Mouse (Mus musculus) midbrain, embryonic 16.5 days (tissue): Measurements from ENCODE around the gene Ankrd50. TPM values are rescaled to one million over a fixed set of nuclear protein-coding genes. Genes with fewer than 3 reads are reported as not detected.

Experiments
- ATAC-seq: fragments of 200-750 bp; cut with Nextera tagmentation; 2 replicates; pipeline ENCODE4 v1.8.0; 2017; ENCODE audit warnings: moderate TSS enrichment
- H3K27ac ChIP-seq: fragments of 300-500 bp; sonication (generic); 2 replicates; pipeline ENCODE4 v1.5.1; 2014; ENCODE audit warnings: mild to moderate bottlenecking, low read length, mixed read lengths
- H3K27me3 ChIP-seq: fragments of 300-500 bp; sonication (generic); 2 replicates; pipeline ENCODE4 v1.6.1; 2014; ENCODE audit warnings: low read depth, low read length, mixed read lengths; ENCODE audit not compliant: control insufficient read depth, insufficient read depth
- H3K36me3 ChIP-seq: fragments of 300-500 bp; sonication (generic); 2 replicates; pipeline ENCODE4 v1.6.1; 2014; ENCODE audit warnings: mild to moderate bottlenecking, low read length, moderate library complexity, mixed read lengths; ENCODE audit not compliant: control insufficient read depth, insufficient read depth
- H3K4me1 ChIP-seq: fragments of 300-500 bp; sonication (generic); 2 replicates; pipeline ENCODE4 v1.6.1; 2014; ENCODE audit warnings: mild to moderate bottlenecking, low read length, mixed read lengths; ENCODE audit not compliant: control insufficient read depth, insufficient read depth
- H3K4me2 ChIP-seq: fragments of 300-500 bp; sonication (generic); 2 replicates; pipeline ENCODE4 v1.6.1; 2014; ENCODE audit warnings: mild to moderate bottlenecking, low read length, mixed read lengths
- H3K4me3 ChIP-seq: fragments of 300-500 bp; sonication (generic); 2 replicates; pipeline ENCODE4 v1.5.1; 2014; ENCODE audit warnings: low read depth, mild to moderate bottlenecking, low read length, moderate library complexity, mixed read lengths
- H3K9ac ChIP-seq: fragments of 300-500 bp; sonication (generic); 2 replicates; pipeline ENCODE4 v1.6.1; 2014; ENCODE audit warnings: low read depth, low read length, mixed read lengths
- H3K9me3 ChIP-seq: fragments of 300-500 bp; sonication (generic); replicated peaks from 2 replicates; pipeline ENCODE4 v1.6.1; 2014; ENCODE audit warnings: mild to moderate bottlenecking, low read length, mixed read lengths; ENCODE audit not compliant: control insufficient read depth, poor library complexity, severe bottlenecking
- WGBS: fragments of 180-500 bp; shearing (Covaris S2); extraction: QIAGEN DNeasy Blood & Tissue Kit; methylation state at CpG from one replicate; pipeline ENCODE4 v1.1.7; 2014; 5-methylcytosine and 5-hydroxymethylcytosine counted together
- polyA plus RNA-seq: library from polyadenylated mRNA; unstranded; fragments of >200 nt; fragmentation: Nextera tagmentation; extraction: Ambion mirVana; gene quantifications from 2 replicates; pipeline ENCODE4 v1.2.1, GENCODE M21; 2015

Gene Ankrd50
- 21.4 and 23.1 TPM in 2 replicates for polyA plus RNA-seq

DNA sequence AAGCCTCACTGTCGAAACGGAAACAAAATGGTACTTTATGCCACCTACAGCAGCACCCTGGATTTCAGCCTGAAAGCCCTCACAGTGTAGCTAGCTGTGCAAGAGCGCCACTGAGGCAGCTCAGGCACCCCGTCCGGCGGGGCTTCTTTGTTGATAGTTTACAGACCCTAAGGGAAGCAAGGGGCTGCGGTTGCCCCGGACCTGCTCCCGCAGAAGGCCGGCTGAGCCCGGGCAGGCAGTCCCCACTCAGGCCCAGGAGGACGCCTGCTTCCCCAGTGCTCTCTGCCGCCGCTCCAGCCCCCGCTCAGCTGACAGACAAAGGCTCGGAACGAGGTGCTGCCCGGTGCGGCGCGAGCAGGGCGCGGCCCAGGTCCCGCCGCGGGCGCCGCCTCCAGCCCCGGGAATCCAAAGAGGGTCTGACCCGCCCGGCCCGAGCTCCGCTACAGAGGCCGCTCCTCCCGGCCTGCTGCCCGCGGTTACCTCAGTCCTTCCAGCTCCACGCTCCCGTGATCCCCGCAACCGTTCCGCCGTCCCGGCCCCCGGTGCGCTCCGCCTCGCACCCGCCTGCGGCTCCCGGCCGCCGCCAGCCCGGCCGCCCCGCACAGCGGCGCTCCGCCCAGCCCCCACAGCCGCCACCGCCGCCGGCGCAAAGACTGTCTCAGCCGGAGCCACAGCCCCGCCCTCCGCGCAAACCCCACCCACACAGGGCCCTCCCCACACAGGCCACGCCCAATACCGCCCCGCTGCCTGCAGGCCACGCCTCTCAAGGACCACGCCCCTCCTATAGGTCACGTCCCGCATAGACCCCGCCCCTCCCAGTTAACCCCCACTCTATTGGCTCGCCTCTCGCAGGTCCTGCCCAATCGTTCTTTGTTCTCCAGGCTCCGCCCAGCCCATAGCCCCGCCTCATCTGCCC lies at the start of gene Ankrd50:
Gene Ankrd50 (minus strand): TSS at position 654 of the 916 bp plus-strand sequence.
- peak within 1 kb of the TSS; percentile 98 for H3K4me3 ChIP-seq
- H3K4me1 ChIP-seq: peaks cover 33% of the 10 kb centered on the region
- peak; percentile 91 for ATAC-seq
- peak within 1 kb of the TSS; percentile 88 for H3K4me2 ChIP-seq
- no peaks in the 10 kb centered on the region for H3K27me3 ChIP-seq
- no peaks in the 10 kb centered on the region for H3K36me3 ChIP-seq
- no peaks in the 10 kb centered on the region for H3K9me3 ChIP-seq
- peak within 1 kb of the TSS; percentile 91 for H3K27ac ChIP-seq
- peak within 1 kb of the TSS; percentile 99 for H3K9ac ChIP-seq
- under 1% methylated on average over 66 of the region's 81 CpGs for WGBS

DNA sequence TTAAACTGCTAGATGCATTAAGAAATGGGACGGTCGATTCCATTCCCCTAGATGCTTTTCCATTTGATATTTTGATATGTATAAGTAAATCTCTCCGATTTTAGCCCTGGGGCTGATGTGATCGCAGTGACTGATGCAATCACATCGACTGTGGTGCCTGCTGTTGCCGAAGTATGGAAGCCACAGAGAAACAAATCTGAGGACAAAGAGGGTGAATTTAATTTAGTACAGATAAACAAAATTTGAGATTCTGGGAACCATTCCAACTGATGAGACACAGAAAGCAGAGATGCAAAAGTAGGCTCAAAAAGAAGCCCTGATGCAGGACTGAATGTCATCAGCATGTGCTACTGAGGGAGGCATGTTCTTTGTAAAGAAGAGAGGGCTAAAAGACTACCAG lies 49.6 kb upstream of the Ankrd50 start:
- 86% methylated on average over 6 of the region's 6 CpGs for WGBS

DNA sequence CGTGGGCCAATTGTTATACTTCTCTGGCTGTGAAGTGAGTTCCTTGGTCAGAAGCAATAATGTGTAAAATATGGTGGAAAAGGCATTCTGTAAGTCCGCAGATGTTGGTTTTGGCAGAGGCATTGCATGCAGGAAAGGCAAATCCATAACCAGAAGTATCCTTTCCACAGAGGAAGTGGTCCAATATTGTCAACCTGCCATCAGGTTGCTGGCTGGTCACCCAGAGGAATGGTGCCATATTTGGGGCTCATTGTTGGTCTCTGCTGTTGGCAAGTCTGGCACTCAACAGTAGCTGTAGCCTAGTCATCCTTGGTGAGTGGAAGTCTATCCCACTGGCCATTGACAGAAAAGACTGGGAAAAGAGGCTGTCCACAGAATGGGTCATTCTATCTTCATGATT lies 35.8 kb upstream of the Ankrd50 start:
- H3K36me3 ChIP-seq: no peaks in the 10 kb centered on the region
- no peak overlapping the region for H3K9ac ChIP-seq
- no peaks in the 10 kb centered on the region for H3K9me3 ChIP-seq
- no peaks in the 10 kb centered on the region for H3K4me1 ChIP-seq
- 81% methylated on average over 2 of the region's 2 CpGs for WGBS
- H3K4me3 ChIP-seq: no peak overlapping the region
- no peak overlapping the region for H3K4me2 ChIP-seq
- no peak for ATAC-seq
- H3K27me3 ChIP-seq: no peaks in the 10 kb centered on the region
- no peak overlapping the region for H3K27ac ChIP-seq

More for the DNA sequence above, 49.6 kb upstream of the Ankrd50 start:
- no peak overlapping the region for H3K9ac ChIP-seq
- ATAC-seq: no peak
- H3K27me3 ChIP-seq: no peaks in the 10 kb centered on the region
- no peaks in the 10 kb centered on the region for H3K36me3 ChIP-seq
- H3K4me1 ChIP-seq: no peaks in the 10 kb centered on the region
- H3K9me3 ChIP-seq: no peaks in the 10 kb centered on the region
- H3K4me2 ChIP-seq: no peak overlapping the region
- H3K27ac ChIP-seq: no peak overlapping the region
- no peak overlapping the region for H3K4me3 ChIP-seq

DNA sequence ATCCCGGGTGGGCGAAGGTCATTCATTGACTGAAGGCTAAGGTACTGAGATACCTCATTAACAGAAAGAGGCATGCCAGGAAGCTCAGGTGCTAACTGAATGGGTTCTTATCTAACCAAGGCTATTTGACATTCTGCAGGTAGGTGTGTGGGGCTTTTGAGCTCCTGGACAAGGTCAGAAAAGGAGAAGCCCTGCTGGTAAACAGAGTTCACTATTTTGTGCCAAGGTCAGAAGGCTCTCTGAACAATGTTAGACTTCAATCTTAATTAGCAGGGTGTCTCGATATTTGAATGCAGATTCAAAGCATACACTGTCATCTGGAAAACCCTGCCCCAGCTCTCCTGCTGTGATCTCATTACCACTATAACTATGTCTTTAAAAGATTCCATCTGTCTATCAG lies 35.3 kb upstream of the Ankrd50 start:
- WGBS: 76% methylated on average over 3 of the region's 3 CpGs
- H3K4me1 ChIP-seq: no peaks in the 10 kb centered on the region

DNA sequence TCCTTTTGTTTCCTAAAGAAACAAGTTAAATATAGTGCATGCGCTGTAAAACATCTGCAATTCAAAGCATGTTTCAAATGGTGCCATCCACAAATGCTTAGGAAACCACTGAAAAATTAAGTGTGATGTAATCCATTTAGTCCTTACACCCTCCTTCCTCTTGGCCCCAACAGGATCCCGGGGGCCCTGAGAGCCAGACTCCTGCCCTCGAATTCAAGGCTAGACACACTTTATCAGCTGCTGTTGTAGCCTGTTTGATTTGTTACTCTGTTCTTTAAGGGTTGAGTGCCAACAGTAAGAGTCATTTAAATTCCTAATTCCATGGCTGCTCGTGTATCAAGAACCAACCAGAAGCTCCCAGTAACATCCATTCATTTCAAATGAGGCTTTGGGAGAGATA lies 19.0 kb upstream of the Ankrd50 start:
- H3K9ac ChIP-seq: no peak overlapping the region
- WGBS: 81% methylated on average over 4 of the region's 4 CpGs
- H3K27ac ChIP-seq: no peak overlapping the region
- H3K9me3 ChIP-seq: no peaks in the 10 kb centered on the region
- H3K27me3 ChIP-seq: no peaks in the 10 kb centered on the region
- no peaks in the 10 kb centered on the region for H3K4me1 ChIP-seq
- no peaks in the 10 kb centered on the region for H3K36me3 ChIP-seq
- H3K4me3 ChIP-seq: no peak overlapping the region
- no peak for ATAC-seq
- no peak overlapping the region for H3K4me2 ChIP-seq

More for the DNA sequence above, 35.3 kb upstream of the Ankrd50 start:
- H3K27ac ChIP-seq: no peak overlapping the region
- no peak overlapping the region for H3K4me2 ChIP-seq
- no peaks in the 10 kb centered on the region for H3K9me3 ChIP-seq
- no peaks in the 10 kb centered on the region for H3K27me3 ChIP-seq
- no peak overlapping the region for H3K4me3 ChIP-seq
- H3K9ac ChIP-seq: no peak overlapping the region
- no peak for ATAC-seq
- no peaks in the 10 kb centered on the region for H3K36me3 ChIP-seq

DNA sequence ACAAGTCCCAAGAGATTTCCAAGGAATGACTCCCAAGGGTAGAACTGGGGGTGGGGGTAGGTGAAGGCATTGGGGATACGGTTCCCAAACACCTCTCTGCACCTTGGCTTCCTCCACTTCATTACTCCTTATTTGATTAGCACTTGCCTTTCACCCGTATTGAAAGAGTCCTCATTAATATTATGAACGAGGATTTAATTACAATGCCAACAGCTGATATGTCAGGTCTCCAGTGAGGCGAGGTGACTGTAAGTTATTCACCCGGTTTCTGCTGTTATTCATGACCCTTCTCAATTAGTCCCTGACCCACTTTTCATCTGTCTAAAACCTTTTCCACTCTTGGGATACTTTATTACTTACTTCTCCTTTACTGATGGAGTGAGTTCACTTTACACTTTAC lies 17.5 kb upstream of the Ankrd50 start:
- WGBS: 54% methylated on average over 5 of the region's 5 CpGs
- H3K36me3 ChIP-seq: no peaks in the 10 kb centered on the region
- H3K27me3 ChIP-seq: no peaks in the 10 kb centered on the region
- no peaks in the 10 kb centered on the region for H3K9me3 ChIP-seq
- no peaks in the 10 kb centered on the region for H3K4me1 ChIP-seq
- H3K27ac ChIP-seq: no peak overlapping the region
- ATAC-seq: no peak
- H3K9ac ChIP-seq: no peak overlapping the region
- H3K4me2 ChIP-seq: no peak overlapping the region
- H3K4me3 ChIP-seq: no peak overlapping the region

DNA sequence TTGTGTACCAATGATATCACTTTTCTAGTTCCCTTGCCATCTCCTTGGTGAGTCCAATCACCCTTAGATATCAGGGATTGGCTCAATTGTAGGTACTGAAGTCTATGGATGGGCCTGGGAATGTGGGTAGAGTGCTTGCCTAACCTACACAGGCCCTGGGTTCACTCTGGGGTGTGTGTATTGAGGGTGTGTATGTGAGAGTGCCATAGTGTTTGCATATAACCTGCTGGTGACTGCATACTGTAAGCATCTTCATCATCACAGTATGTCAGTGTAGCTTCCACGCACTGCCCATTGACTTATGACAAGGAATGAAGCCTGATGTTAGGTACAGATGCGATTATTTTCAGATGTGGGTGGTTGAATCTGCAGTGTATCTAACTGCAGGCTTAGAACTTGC lies 17.1 kb upstream of the Ankrd50 start:
- 0 out of 2 replicates have a peak, but pooled peaks have one; percentile 51 for ATAC-seq
- WGBS: 95% methylated on average over 2 of the region's 2 CpGs

DNA sequence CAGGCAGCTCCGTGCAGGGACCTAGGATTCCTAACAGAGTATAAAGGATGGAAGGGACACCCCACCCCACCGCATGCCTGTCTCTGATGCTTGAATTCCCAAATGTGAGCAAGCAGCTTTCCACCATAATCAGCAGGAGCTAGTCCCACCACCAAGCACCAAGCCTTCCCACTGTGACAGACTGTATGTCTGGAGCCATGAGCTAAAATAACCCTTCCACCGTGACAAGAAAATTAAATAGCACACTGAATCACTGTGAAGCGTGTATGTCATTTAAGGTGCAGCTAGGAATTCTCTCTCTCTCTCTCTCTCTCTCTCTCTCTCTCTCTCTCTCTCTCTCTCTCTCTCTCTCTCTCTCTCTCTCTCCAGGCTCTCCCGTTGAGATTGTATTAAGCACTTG lies 16.7 kb upstream of the Ankrd50 start:
- H3K4me1 ChIP-seq: no peaks in the 10 kb centered on the region
- no peak; the same call in 1 of the 2 replicates for ATAC-seq
- H3K36me3 ChIP-seq: no peaks in the 10 kb centered on the region
- no peak overlapping the region for H3K27ac ChIP-seq
- H3K9ac ChIP-seq: no peak overlapping the region
- no peak overlapping the region for H3K4me2 ChIP-seq
- 52% methylated on average over 5 of the region's 5 CpGs for WGBS
- H3K27me3 ChIP-seq: no peaks in the 10 kb centered on the region
- H3K9me3 ChIP-seq: no peaks in the 10 kb centered on the region
- no peak overlapping the region for H3K4me3 ChIP-seq

More for the DNA sequence above, 17.1 kb upstream of the Ankrd50 start:
- H3K27ac ChIP-seq: no peak overlapping the region
- no peak overlapping the region for H3K4me2 ChIP-seq
- H3K9ac ChIP-seq: no peak overlapping the region
- no peaks in the 10 kb centered on the region for H3K36me3 ChIP-seq
- no peaks in the 10 kb centered on the region for H3K9me3 ChIP-seq
- no peaks in the 10 kb centered on the region for H3K4me1 ChIP-seq
- no peak overlapping the region for H3K4me3 ChIP-seq
- H3K27me3 ChIP-seq: no peaks in the 10 kb centered on the region

DNA sequence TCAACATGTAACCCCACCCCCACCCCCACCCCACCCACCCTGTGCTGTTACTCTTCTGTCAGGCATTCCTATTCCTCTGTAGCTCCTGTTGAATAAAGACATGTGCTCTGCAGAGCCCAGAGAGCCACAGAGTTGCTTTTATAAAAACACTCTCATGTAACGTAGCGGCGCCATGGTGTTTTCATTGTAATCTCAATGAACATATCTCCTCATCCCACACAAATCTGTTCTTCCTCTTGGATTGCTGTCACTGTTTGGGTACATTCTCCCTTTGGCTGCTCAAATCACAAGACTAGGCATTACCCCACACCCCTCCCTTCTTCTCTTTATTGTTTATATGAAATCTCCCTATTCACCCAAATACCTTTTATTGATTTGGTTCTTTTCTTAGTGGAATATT lies 13.9 kb upstream of the Ankrd50 start:
- Histone ChIP-seq H3K27ac (no peak overlapping the region), H3K27me3 (no peaks in the 10 kb centered on the region), H3K36me3 (no peaks in the 10 kb centered on the region), H3K4me2 (no peak overlapping the region), H3K9ac (no peak overlapping the region), H3K4me1 (no peaks in the 10 kb centered on the region), H3K9me3 (no peaks in the 10 kb centered on the region), H3K4me3 (no peak overlapping the region)
- 95% methylated on average over 3 of the region's 3 CpGs for WGBS
- no peak for ATAC-seq
